Mouse (Mus musculus) cerebellum, adult 8-10 months (tissue): ENCODE data around the gene Stub1.

Experiments
- DNase-seq: peaks from one replicate; pipeline ENCODE4 v3.0.0; 2022

Gene Stub1

GRCm38 (mm10) chr17:25783861-25784574, 49.2 kb downstream of the Stub1 start:
- DNase-seq: peak; percentile 37

- peak; percentile 53 for DNase-seq
These were observed 50.1 kb downstream of the Stub1 start for GRCm38 (mm10) chr17:25783086-25783485.

- no peak for DNase-seq
These were observed 51.9 kb downstream of the Stub1 start for GRCm38 (mm10) chr17:25781339-25781738.
